Mouse (Mus musculus) cerebellum, adult 2 months (tissue): ENCODE data around the gene Kif1c. TPM values are rescaled to one million over a fixed set of nuclear protein-coding genes. Genes with fewer than 3 reads are reported as not detected.

Experiments used
- DNase-seq, 2 experiments: peaks; one replicate each; pipeline ENCODE4 v3.0.0; 2021
- H3K27ac ChIP-seq: fragments of 200-500 bp; 2 replicates; pipeline ENCODE4 v1.5.1; 2012; ENCODE audit warnings: low read length, control low read depth, inconsistent platforms; ENCODE audit not compliant: insufficient read depth
- H3K27me3 ChIP-seq: fragments of 200-500 bp; 2 replicates; pipeline ENCODE4 v1.6.1; 2012; ENCODE audit warnings: inconsistent platforms, mild to moderate bottlenecking, low read length, moderate library complexity; ENCODE audit not compliant: control insufficient read depth, insufficient read depth
- H3K4me1 ChIP-seq: fragments of 200-500 bp; 2 replicates; pipeline ENCODE4 v1.6.1; 2011; ENCODE audit warnings: low read length; ENCODE audit not compliant: control insufficient read depth, insufficient read depth
- H3K4me3 ChIP-seq: fragments of 200-500 bp; replicated peaks from 2 replicates; pipeline ENCODE3; 2011; ENCODE audit warnings: mild to moderate bottlenecking, low read depth, low read length, control low read depth; ENCODE audit not compliant: insufficient read depth
- CTCF ChIP-seq: fragments of 200-500 bp; IDR thresholded peaks from 2 replicates; pipeline ENCODE4 v1.5.1; 2011; ENCODE audit warnings: low read depth, mild to moderate bottlenecking, control low read depth, low read length, moderate library complexity, borderline replicate concordance; ENCODE audit not compliant: insufficient read depth
- POLR2A ChIP-seq: fragments of 200-500 bp; IDR thresholded peaks from 2 replicates; pipeline ENCODE4 v1.6.1; 2011; ENCODE audit warnings: low read length, control low read depth, borderline replicate concordance; ENCODE audit not compliant: insufficient read depth
- WGBS: fragments of 180-500 bp; shearing (Covaris S2); methylation state at CpG from one replicate; pipeline ENCODE4 v1.1.7; 2018; 5-methylcytosine and 5-hydroxymethylcytosine counted together
- polyA plus RNA-seq: library from polyadenylated mRNA; depleted of rRNA; stranded (reverse); fragments of >200 nt; gene quantifications from 2 replicates; pipeline ENCODE4 v1.2.3, GENCODE M21; 2012

Gene Kif1c
- polyA plus RNA-seq, 1 experiment, result 65.6 TPM

GRCm38 (mm10) chr11:70741603-70742002 is 41.3 kb downstream of the Kif1c start:
- 92% methylated on average over 3 of the region's 3 CpGs for WGBS
- DNase-seq, result no peak
- no peak overlapping the region for H3K4me3 ChIP-seq
- H3K27me3 ChIP-seq, result no peaks in the 10 kb centered on the region
- no peak for TF ChIP-seq POLR2A
- TF ChIP-seq CTCF, result no peak
- no peak overlapping the region for H3K27ac ChIP-seq
- peaks cover 2% of the 10 kb centered on the region; the same call in 1 of the 2 replicates for H3K4me1 ChIP-seq

- Histone ChIP-seq H3K27ac (no peak overlapping the region), H3K4me1 (peaks cover 2% of the 10 kb centered on the region; the same call in 1 of the 2 replicates), H3K4me3 (no peak overlapping the region), H3K27me3 (no peaks in the 10 kb centered on the region)
- 27% methylated on average over 7 of the region's 7 CpGs for WGBS
- DNase-seq, result no peak
- no peak for TF ChIP-seq POLR2A
- TF ChIP-seq CTCF, result no peak
Observed at GRCm38 (mm10) chr11:70742117-70742516, 41.8 kb downstream of the Kif1c start.

- WGBS, result 50% methylated on average over 12 of the region's 12 CpGs
- H3K4me1 ChIP-seq, result peaks cover 2% of the 10 kb centered on the region; the same call in 1 of the 2 replicates
- no peak for DNase-seq
- no peaks in the 10 kb centered on the region for H3K27me3 ChIP-seq
- no peak overlapping the region for H3K4me3 ChIP-seq
- H3K27ac ChIP-seq, result no peak overlapping the region
- no peak for TF ChIP-seq POLR2A
- no peak for TF ChIP-seq CTCF
Observed at GRCm38 (mm10) chr11:70742581-70743459, 42.5 kb downstream of the Kif1c start.

- Histone ChIP-seq H3K27ac (no peak overlapping the region), H3K4me3 (no peak overlapping the region), H3K27me3 (no peaks in the 10 kb centered on the region), H3K4me1 (peaks cover 2% of the 10 kb centered on the region; the same call in 1 of the 2 replicates)
- TF ChIP-seq POLR2A (no peak), CTCF (no peak)
- 82% methylated on average over 7 of the region's 7 CpGs for WGBS
- no peak for DNase-seq
Observed at GRCm38 (mm10) chr11:70745636-70746035, 45.3 kb downstream of the Kif1c start.

GRCm38 (mm10) chr11:70747876-70748545 is 47.7 kb downstream of the Kif1c start:
- no peak for DNase-seq
- H3K4me1 ChIP-seq, result no peaks in the 10 kb centered on the region; the same call in 1 of the 2 replicates
- WGBS, result 86% methylated on average over 4 of the region's 4 CpGs

GRCm38 (mm10) chr11:70752337-70753017 is 52.1 kb downstream of the Kif1c start:
- DNase-seq, result no peak
- TF ChIP-seq CTCF (no peak), POLR2A (no peak)
- H3K4me1 ChIP-seq, result no peaks in the 10 kb centered on the region; the same call in 1 of the 2 replicates
- H3K27ac ChIP-seq, result no peak overlapping the region
- no peaks in the 10 kb centered on the region for H3K27me3 ChIP-seq
- no peak overlapping the region for H3K4me3 ChIP-seq
- 70% methylated on average over 4 of the region's 4 CpGs for WGBS

More at GRCm38 (mm10) chr11:70747876-70748545, 47.7 kb downstream of the Kif1c start:
- Histone ChIP-seq H3K4me3 (no peak overlapping the region), H3K27ac (no peak overlapping the region), H3K27me3 (no peaks in the 10 kb centered on the region)
- TF ChIP-seq POLR2A (no peak), CTCF (no peak)

GRCm38 (mm10) chr11:70753146-70753545 is 52.8 kb downstream of the Kif1c start:
- no peak for DNase-seq
- TF ChIP-seq POLR2A (no peak), CTCF (no peak)
- Histone ChIP-seq H3K27me3 (no peaks in the 10 kb centered on the region), H3K4me3 (no peak overlapping the region), H3K4me1 (no peaks in the 10 kb centered on the region; the same call in 1 of the 2 replicates), H3K27ac (no peak overlapping the region)
- 87% methylated on average over 10 of the region's 10 CpGs for WGBS
